Mouse (Mus musculus): Measurements from ENCODE around the gene Enox1. TPM values are rescaled to one million over a fixed set of nuclear protein-coding genes. Genes with fewer than 3 reads are reported as not detected.

The Enox1 gene
- polyA plus RNA-seq, 1 experiment, result 0.28 TPM

DNA sequence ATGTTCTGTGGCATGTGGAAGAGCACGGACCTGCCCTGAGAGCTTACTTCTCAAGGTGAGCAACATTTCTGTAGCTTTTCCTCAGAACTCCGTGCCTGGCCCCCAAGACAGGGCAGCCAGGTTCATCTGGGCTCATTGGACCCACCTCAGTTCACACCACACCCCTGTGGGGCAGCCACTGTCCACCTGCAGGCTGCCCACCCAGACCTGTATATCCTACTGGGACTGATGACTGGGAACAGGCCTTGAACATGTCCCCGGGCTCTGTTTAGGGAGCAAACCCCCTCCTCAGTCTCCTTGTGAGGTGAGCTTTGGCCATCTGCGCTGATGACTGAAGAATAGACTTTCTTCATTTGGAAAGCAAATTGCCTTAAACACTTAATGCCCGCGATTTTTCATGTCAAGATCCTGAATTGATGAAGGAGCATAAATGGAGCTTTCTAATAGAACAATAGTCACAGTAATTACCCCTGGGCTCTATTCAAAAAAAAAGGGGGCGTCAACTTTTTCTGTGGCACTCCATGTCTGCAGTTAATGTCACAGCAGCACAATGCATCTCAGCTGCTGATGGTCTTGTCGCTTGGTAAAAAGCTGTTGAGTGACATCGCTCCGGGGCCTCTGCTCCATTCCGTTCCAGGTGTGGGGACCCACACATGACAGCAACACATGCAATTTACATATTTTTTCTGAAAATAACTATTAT is 436.7 kb downstream of the Enox1 start:
- 91% methylated on average over 11 of the region's 11 CpGs for WGBS
- DNase-seq, result no peak
- Histone ChIP-seq H3K4me3 (replicated peaks; ENCODE audit: extremely low read depth, low read depth, low read length) (no peak overlapping the region), H3K4me1 (ENCODE audit: control insufficient read depth, insufficient read depth, low read length) (no peaks in the 10 kb centered on the region)
- TF ChIP-seq CTCF (IDR thresholded peaks at IDR 0.05; ENCODE audit: insufficient read depth, low read length) (no peak), POLR2A (IDR thresholded peaks at IDR 0.05; ENCODE audit: borderline replicate concordance, extremely low read depth, low read depth, low read length) (no peak)

DNA sequence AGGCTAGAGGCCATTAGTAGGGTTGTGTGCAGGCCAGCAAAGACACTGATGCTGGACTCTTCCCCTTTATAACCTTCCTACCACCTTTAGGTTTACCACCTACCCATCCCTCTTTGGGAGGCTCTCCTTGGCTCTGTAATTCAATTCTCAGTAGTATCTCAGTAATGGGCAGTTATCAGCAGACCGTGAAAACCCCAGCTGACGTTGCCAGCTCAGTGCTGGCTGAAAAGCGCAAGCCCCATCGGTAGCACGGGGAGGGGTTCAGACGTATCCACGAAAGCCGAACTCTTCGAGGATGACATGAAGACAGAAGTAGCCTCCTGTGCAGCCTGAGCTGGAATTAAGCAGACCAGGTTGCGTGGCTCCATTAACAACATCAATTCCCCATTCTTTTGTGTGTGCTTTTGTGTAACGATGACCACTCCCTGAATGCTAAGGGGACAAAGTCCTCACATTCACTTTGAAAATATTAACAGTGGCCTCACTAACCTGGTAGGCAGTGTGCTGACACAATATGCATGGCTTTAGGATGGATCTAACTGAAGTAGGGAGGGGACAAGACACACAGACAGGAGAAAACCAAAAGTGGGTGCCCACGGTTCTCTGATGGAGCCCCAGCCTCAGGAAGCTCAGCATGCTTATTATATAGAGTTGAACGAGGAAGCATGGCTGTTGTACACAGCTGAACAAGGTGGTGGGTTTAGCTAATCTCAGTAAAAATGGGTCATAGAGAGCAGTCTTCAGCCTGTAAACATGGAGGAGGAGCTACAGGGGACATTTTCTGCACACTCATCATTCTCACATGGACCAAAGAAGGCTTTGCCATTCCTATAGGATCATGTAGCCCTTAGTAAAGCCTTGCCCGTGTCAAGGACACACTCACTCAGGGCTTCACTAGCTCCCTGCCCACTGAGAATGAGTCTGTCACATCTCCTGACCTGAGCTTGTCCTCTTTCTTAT is 439.9 kb downstream of the Enox1 start:
- TF ChIP-seq CTCF (IDR thresholded peaks at IDR 0.05; ENCODE audit: insufficient read depth, low read length), result no peak
- TF ChIP-seq POLR2A (IDR thresholded peaks at IDR 0.05; ENCODE audit: borderline replicate concordance, extremely low read depth, low read depth, low read length), result no peak
- WGBS, result 93% methylated on average over 14 of the region's 14 CpGs

DNA sequence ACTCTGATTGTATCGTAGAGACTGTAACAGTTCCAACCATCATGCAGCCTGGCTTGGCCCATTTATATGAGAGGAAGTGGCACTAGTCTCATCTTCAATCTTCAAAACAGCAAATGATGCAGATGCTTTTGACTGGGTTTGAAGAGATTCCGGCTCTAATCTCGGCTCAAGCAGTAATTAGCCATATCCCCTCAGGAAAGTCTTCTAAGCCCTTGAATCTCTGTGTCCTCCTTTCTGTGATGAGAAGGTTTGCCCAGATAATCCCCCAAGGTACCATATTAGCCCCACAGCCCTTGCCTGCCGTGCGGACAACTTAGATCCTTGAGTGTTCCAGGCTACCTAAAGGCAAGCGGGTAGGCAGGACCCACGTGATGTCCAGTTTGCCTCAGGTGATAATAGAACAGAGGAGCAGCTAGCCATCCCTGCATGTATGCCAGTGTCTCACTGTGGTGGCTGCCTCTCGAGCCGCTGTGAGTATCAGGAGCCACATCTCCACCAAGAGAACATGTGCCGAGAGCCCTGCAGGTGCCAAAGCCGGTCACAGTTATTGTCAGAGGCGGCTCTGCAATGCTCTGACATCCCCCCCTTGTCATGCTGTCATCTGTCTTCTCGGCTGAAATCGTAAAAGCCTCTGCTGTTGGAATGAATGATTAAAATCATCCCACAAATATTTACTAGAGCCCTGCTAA is 442.6 kb downstream of the Enox1 start:
- no peak for DNase-seq
- H3K4me1 ChIP-seq (ENCODE audit: control insufficient read depth, insufficient read depth, low read length), result no peaks in the 10 kb centered on the region
- no peak overlapping the region for H3K4me3 ChIP-seq (replicated peaks; ENCODE audit: extremely low read depth, low read depth, low read length)
- TF ChIP-seq CTCF (IDR thresholded peaks at IDR 0.05; ENCODE audit: insufficient read depth, low read length) (no peak), POLR2A (IDR thresholded peaks at IDR 0.05; ENCODE audit: borderline replicate concordance, extremely low read depth, low read depth, low read length) (no peak)
- WGBS, result 55% methylated on average over 14 of the region's 14 CpGs

More for the DNA sequence above, 439.9 kb downstream of the Enox1 start:
- Histone ChIP-seq H3K4me3 (replicated peaks; ENCODE audit: extremely low read depth, low read depth, low read length) (no peak overlapping the region), H3K4me1 (ENCODE audit: control insufficient read depth, insufficient read depth, low read length) (no peaks in the 10 kb centered on the region)
- DNase-seq, result no peak

GRCm38 (mm10) chr14:77600773-77601172 is 444.2 kb downstream of the Enox1 start:
- no peak for TF ChIP-seq CTCF (IDR thresholded peaks at IDR 0.05; ENCODE audit: insufficient read depth, low read length)
- no peak for TF ChIP-seq POLR2A (IDR thresholded peaks at IDR 0.05; ENCODE audit: borderline replicate concordance, extremely low read depth, low read depth, low read length)
- 84% methylated on average over 1 of the region's 1 CpGs for WGBS
- H3K4me1 ChIP-seq (ENCODE audit: control insufficient read depth, insufficient read depth, low read length), result no peaks in the 10 kb centered on the region
- no peak for DNase-seq
- H3K4me3 ChIP-seq (replicated peaks; ENCODE audit: extremely low read depth, low read depth, low read length), result no peak overlapping the region

DNA sequence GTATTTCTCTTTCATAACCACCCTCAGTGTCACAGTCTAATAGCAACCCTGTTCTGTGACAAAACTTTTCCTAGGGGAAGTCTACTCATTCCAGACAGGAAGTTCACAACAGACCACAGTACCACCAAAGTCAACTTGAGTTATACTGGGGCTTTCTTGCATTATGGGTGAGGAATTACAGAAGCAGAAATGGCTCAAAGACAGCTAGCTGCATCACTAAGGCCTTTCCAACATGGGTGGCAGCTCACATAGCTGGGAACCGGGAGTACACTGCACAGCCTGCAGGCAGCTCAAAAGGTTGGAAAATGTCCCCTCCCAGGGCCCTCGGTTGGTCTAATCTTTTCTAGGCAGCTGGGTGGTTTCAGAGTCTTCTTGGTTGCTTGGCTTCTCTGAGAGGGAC is 444.9 kb downstream of the Enox1 start:
- WGBS, result 80% methylated on average over 2 of the region's 2 CpGs
- H3K4me1 ChIP-seq (ENCODE audit: control insufficient read depth, insufficient read depth, low read length), result no peaks in the 10 kb centered on the region
- TF ChIP-seq CTCF (IDR thresholded peaks at IDR 0.05; ENCODE audit: insufficient read depth, low read length) (no peak), POLR2A (IDR thresholded peaks at IDR 0.05; ENCODE audit: borderline replicate concordance, extremely low read depth, low read depth, low read length) (no peak)
- no peak for DNase-seq
- H3K4me3 ChIP-seq (replicated peaks; ENCODE audit: extremely low read depth, low read depth, low read length), result no peak overlapping the region

- Histone ChIP-seq H3K4me1 (ENCODE audit: control insufficient read depth, insufficient read depth, low read length) (no peaks in the 10 kb centered on the region), H3K4me3 (replicated peaks; ENCODE audit: extremely low read depth, low read depth, low read length) (no peak overlapping the region)
- WGBS, result 76% methylated on average over 5 of the region's 5 CpGs
- TF ChIP-seq CTCF (IDR thresholded peaks at IDR 0.05; ENCODE audit: insufficient read depth, low read length), result no peak
- no peak for DNase-seq
Observed at GRCm38 (mm10) chr14:77608182-77608839, 451.7 kb downstream of the Enox1 start.

DNA sequence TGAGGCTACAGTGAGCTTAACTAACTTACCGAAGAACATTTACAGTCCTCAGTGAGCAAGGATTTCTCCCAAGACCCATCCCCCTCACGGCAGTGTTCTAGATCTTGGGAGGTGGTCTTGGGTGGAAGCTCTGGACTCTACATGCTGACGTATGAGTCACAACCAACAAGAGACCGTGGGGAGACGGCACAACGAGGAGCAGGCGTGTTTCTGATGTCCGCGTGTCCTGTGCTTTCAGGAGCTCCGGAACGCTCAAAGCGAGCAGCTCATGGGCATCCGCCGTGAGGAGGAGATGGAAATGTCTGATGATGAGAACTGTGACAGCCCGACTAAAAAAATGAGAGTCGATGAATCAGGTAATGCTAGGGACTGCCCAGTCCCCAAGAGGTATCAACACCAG is 458.6 kb downstream of the Enox1 start:
- Histone ChIP-seq H3K4me3 (replicated peaks; ENCODE audit: extremely low read depth, low read depth, low read length) (no peak overlapping the region), H3K4me1 (ENCODE audit: control insufficient read depth, insufficient read depth, low read length) (no peaks in the 10 kb centered on the region)
- 91% methylated on average over 16 of the region's 16 CpGs for WGBS
- DNase-seq, result no peak
- TF ChIP-seq POLR2A (IDR thresholded peaks at IDR 0.05; ENCODE audit: borderline replicate concordance, extremely low read depth, low read depth, low read length) (no peak), CTCF (IDR thresholded peaks at IDR 0.05; ENCODE audit: insufficient read depth, low read length) (no peak)

DNA sequence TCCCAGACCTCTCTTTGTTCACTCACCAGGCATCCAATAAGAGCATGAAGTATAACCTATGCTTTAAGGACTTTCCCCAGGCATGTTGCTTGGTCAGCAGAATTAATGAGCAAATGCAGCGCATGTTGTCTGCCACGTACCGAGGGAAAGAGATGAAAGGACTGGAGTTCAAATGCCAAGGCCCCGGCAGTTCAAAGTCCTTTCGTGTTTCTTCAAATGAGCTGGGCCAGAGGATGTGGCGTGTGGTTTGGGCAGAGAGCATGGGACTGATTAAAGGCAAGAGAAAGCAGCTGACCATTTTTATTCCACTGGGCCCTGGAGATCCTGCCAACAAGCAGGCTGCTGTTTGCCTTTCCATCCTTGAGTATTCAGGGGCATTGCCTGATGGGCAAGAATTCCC is 460.7 kb downstream of the Enox1 start:
- TF ChIP-seq CTCF (IDR thresholded peaks at IDR 0.05; ENCODE audit: insufficient read depth, low read length), result no peak
- TF ChIP-seq POLR2A (IDR thresholded peaks at IDR 0.05; ENCODE audit: borderline replicate concordance, extremely low read depth, low read depth, low read length), result no peak
- Histone ChIP-seq H3K4me3 (replicated peaks; ENCODE audit: extremely low read depth, low read depth, low read length) (no peak overlapping the region), H3K4me1 (ENCODE audit: control insufficient read depth, insufficient read depth, low read length) (no peaks in the 10 kb centered on the region)
- no peak for DNase-seq
- WGBS, result 60% methylated on average over 6 of the region's 6 CpGs
